Mouse (Mus musculus) liver (tissue): ENCODE results near the gene Grin2b.
"Not testable (repeated sequence)": the region's sequence is repeated elsewhere in the genome, so short reads cannot be mapped to it uniquely, and the experiment has no call there.

Experiments used
- DNase-seq: peaks from one replicate; pipeline ENCODE4 v3.0.0-alpha.2; 2020; ENCODE audit warnings: mixed read lengths

Grin2b gene

DNA sequence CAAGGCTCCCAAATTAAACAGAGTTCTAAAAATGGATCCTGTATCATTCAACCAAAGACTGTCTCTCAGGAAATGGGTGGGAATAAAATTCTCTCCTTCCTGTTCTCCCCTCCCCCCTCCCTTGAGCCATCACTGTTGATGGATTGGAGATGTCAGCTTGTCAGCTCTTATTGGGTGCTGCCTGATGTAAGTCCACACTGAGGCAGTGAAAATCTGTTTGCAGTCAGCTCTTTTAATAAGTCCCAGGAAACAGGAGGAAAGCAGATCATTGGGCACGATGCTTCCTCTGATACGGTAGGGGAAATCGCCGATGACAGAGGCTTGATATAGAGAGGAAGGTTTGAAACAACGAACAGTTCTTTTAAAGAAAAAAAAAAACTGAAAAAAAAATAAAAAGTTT is 290.7 kb downstream of the Grin2b start:
- DNase-seq: no peak

DNA sequence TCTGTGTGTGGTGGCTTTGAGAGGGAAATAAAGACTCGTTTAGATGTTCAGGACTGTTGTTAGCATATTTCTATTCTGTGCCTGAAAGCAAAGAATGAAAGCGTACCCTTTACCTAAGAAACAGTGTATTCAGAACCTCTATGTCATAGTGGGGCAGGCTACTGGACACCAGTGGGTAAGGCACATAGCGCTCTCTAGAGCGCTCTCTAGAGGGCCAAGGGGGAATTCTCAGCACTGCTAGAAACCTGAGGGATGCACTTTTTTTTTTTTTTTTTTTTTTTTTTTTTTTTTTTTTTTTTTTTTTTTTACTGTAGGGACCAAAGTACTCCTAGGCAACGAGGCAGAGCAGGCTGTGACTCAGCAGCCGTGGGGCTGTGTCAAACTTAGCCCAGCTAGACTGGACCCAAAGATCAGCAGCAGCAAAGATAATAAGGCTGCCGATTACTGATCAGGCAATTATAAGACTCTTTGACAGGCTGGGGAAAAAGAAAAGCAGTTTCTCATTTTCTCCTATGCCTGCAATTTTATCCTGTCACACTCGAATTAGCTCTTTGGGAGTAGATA is 297.1 kb downstream of the Grin2b start:
- DNase-seq: no peak

DNA sequence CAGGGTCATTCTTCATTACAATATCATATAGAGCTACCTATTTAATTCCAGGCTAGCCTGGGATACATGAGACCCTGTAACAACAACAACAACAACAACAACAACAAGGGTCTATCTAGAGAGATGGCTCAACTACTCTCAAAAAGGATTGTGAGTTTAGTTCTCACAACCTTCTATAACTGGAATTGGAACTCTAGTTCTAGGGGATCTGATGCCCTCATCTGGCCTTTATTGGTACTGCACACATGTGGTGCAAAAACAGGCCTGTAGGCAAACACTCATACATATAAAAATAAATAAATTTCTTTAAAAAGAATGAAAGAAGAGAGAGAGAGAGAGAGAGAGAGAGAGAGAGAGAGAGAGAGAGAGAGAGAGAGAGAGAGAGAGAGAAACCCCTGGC is 298.7 kb downstream of the Grin2b start:
- DNase-seq: no peak

DNA sequence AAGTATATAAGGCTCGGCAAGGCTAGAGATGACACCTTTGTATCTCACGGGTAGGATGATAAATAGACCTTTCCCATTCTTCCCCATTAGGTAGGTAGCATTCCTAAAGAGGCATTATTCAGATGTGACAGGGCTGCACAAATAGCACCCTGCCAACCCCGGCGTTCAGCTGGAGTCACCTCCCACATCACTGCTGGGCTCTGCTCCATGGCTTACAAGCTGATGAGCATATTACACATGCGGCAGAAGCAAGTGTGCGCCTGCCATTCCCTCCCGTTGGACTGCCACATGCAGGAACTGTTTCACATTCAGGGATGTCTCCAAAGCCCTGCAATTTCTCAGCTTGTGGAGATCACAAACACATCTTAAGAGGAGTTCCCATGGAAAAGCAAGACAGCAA is 307.5 kb downstream of the Grin2b start:
- no peak for DNase-seq

DNA sequence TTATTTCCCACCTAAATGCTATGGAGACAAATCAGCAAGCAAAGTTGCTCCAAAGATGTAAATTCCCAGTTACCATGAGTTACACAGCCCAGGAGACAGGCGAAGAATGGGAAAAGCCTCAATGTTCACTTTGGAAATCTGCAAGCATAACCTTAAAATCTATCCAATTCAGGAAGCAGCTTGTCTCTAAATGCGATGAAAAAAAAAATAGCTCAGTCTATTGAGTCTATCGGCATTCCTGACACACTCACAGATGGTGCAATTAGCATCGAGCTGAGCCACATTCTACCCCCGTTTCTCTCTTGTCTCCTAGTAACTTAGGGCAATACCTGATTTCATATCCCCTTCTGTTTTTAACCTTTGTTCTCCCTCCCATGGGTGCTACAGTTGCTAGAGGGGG is 309.3 kb downstream of the Grin2b start:
- no peak for DNase-seq

DNA sequence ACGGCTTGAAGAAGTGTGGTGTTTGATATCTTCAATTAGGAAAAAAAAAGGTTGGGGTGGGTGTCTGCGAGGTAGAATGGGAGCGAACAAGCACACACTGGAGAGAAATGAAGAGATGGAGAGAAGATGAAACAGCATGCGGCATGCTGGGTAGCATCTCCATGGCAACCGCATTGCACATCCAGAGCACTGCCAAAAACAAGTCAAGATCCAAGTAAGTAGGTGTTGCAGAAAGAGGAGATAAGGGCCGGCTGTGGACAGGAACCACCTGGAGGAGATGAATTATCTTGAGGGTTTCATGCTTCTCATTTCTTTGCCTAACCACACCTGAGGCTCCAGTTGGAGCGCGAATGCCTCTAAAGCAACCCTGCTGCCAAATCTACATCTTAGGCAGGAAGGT is 313.8 kb downstream of the Grin2b start:
- DNase-seq: no peak

DNA sequence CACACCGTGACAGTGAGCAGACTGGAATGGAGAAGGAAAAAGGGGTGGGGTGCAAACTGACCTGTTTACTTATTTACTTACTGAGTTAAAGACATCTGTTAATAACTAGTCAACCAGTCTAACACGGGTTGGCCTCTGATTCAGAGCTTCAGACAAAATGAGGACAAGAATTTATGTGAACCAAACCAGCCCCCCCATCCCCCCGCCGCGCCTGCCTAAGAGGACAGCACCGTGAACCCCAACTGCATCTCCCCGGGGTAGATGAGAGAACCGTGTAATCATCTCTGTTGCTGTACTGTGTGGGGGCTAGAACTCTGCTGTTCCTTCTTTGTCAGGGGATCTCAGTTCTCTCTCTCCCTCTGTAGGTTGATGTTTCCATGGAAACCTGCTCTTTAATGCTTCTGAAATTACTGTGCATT is 319.1 kb downstream of the Grin2b start:
- no peak for DNase-seq

DNA sequence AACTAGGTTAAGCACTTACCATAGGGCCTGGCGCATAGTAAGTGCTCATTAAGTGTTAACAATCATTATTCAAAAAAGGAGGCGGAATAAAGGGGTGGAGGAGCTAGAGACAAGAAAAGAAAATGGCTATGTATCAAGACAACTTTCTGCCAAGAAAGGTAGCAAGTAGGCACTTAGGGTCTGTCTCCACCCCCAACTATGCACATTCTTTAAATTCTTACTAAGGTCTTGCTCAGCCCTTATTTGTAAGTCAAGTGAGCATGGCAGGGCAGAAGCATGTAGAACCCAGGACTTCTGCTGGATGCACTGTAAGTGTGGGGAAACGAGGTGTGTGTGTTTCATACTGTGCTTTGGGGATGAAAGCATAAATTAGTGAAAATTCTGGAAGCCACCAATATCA is 329.6 kb downstream of the Grin2b start:
- no peak for DNase-seq

DNA sequence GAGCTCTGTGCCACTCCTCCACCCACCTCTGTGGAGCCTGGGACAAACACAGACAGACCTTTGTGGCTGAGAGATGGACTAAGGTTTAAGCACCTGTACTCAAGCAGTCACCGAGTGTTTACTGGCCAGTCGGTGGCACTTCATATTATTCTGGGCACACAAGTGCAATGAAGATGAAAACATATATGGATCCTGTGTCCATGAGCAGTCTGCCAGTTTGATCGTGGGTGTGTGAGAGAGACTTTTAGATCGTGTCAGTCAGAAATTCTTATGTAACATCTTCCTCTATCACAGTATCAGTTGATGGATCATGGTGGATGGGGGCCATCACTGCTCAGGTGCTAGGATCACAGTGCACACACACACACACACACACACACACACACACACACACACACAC is 337.0 kb downstream of the Grin2b start:
- DNase-seq: no peak

DNA sequence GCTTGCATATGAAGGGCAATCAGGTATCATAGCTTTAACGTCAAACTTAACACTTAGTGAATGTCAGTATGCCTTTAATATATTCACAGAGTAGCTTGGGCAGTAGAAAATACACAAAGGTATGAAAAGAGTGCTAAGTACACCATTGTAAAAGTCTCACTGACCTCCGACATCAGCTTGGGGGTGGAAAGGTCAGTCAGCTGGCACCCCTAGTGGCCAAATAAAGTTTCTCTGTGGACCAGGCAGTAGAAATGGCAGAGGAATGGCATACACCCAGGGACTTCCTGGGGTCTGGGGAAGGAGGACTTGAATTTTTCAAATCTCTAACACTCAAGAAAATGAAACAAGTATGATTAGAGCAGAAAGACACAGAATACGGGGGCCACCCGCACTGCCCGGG is 339.8 kb downstream of the Grin2b start:
- DNase-seq: no peak

DNA sequence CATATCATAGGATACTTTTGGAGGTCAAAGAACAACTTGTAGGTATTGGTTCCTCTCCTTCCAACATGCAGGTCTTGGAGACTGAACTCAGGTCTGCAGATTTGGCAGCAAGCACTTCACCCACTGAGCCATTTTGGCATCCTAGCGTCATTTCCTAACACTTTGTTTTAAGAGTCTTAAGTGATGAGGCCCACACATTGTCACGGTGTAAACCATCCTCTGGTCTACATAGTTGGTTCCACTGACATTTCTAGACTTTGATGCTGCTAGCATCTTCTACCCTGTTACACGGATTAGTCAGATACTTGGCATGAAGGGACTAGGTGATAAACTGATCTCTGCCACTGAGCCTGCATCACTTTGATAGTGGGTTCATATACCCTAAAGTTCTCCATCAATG is 341.3 kb downstream of the Grin2b start:
- DNase-seq: no peak

DNA sequence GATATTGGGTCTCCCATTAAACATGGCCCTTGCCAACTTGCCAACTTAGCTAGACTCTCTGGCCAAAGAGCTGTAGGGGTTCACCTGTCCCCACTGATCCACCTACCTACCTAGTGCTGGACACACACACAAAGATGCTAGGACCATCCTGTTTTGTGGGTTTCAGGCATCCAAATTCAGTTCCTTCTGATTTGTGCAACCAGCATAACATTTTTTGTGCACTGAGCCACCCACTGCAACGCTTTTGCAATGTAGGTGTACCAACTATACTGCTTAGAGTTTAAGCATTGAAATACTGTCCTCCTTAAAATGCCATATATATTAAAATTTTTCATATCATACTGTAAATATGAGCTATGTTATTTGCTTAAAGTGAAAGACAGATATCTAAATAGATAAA is 342.3 kb downstream of the Grin2b start:
- DNase-seq: no peak

DNA sequence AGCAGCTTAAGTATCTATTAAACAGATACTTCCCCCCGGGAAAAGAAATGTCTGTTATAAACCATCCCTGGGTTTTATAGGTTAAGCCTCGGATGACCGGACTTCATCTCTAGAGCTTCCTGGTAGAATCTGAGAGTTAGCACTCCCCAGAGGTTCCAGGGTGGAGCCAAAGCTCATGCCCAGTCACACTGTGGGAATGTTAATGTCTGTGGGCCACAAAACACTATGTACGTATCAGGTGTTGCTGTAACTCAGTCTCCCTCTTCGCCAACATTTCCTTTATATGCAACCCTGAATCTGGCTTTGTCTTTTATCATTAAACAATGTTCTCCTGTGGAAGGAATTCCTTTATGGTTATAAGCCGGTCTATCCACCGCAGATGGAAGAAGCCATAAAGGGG is 343.9 kb downstream of the Grin2b start:
- DNase-seq: no peak

DNA sequence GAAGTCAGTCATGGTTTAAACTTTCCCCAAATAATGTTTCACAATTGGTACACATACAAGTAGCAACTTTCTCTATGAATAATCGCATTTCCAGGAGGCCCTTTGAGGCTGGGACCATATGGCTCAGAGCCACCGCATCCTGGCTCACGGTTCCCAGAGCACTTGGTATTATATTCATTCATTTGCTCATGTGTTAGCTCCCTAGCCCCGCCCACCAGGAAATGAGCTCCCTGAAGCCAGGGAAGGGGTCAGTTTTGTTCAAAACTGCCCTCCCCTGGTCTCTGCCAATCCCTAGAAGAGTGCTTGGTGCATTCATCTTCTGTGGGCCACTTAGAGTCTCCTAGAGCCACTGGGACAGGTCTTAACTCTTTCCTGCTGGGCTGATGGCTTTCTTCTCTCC is 344.3 kb downstream of the Grin2b start:
- no peak for DNase-seq

DNA sequence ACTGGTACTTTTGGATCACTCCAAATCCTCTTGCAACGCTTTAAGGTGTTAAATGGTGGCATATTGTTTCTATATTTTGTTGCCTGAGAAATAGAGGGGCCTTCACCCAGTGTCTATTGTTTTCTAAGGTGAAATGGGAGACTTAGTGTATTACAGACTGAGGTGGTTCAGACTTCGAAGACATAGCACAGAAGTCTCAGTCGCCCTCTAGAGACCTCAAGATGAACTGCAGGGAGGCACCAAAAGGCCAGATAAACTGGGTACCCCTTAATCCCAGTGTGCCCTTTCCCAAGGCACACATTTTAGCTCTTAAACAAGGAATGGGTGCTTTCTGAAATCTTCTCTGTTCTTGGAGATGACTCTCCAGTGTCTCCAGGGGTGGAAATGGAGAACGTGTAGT is 345.4 kb downstream of the Grin2b start:
- peak; percentile 7 for DNase-seq

DNA sequence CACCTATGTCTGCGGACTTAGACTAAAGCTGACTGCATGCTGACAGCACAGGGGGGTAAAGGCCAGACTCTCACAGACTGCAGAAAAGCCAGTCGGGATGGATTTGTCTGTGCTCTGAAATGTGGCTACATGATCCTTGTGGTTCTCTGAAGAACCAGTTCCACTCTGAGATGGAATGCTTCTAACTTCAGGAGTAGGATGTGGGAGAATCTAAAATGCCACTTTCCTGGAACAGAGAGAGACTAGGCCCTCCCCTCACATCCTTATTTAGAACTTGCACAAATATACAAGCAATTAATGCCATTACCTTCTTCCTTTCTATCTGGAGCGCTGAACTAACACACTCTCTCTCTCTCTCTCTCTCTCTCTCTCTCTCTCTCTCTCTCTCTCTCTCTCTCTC is 346.0 kb downstream of the Grin2b start:
- no peak for DNase-seq

DNA sequence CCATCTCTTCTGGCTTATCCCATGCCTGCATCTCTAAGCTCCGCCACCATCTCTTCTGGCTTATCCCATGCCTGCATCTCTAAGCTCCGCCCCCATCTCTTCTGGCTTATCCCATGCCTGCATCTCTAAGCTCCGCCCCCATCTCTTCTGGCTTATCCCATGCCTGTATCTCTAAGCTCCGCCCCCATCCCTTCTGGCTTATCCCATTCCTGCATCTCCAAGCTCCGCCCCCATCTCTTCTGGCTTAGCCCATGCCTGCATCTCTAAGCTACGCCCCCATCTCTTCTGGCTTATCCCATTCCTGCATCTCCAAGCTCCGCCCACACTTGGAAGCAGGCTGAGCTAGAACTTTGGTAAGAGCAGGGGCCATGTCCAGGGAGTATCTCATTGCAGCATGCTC is 346.5 kb downstream of the Grin2b start:
- DNase-seq: not testable (repeated sequence)

DNA sequence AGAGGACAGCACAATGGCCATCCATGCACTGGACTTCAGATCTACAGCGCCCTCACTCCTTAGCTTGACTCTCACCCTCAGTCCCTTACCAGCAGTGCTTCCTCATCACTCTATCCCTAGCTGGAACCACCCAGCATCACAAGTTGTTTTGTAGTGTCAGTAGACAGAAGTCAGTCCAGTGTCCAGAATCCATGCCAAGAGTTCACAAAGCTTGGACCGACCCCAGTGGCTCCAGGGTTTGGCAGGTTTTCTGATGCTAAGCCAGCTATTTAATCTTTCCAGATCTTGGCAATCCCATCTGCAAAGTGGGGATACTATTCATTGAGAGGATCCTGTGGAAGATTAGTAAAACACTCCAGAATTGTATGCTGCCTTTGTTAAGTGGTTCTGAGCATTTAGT is 355.9 kb downstream of the Grin2b start:
- DNase-seq: no peak

DNA sequence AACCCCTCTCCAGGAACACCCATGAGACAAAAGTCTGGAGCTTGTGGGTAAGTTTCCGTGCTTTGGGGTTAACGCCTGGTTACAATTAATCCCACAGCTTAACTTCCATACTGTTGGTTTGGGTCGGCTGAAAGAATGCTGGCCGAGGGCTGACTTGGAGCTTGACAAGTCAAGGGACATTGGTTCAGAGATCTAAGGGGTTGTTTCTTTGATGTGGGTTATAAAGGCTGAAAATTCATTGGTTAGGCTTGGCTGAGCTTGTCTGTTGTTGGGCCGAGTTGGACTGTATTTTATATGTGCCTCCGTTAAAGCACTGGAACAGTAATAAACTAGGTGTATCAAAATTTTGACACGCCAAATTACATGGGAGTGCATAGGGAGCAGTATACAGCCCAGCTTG is 359.6 kb downstream of the Grin2b start:
- no peak for DNase-seq

DNA sequence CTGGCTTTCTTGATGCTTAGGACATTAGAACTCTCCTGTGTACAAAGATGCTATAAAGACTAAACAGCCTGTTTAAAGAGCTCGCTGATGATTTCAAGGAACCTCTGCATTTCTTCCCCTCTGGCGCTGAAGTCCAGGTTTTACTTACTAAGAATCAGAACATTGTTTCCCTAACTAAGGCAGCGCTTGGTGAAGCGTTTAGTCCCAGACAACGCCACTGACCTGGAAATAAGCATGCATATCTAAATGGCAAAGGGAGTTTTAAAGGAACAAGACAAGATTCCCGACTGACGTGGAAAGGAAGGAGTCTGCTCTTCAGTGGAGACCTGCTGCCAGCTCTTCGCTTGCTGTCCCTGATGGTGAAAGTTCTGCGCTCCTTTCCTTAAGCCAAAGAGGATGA is 367.9 kb downstream of the Grin2b start:
- no peak for DNase-seq

DNA sequence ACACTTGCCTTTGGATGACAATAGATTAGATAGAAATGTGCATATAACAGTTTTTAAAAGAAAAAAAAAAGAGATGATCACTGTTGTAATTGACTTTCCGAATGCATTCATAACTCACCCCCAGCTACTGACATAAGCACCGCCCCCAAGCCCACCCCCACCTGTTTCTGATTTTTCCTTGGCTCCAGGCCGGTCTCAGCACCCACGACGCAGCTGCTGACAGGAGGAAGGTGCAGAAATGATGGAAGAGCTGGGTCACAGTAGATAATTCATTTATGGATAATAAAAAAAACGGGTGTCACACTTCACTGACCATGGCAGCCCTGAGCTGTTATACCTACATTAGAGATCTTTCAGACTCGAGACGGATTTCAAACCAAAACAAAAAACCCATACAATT is 373.4 kb downstream of the Grin2b start:
- no peak for DNase-seq

DNA sequence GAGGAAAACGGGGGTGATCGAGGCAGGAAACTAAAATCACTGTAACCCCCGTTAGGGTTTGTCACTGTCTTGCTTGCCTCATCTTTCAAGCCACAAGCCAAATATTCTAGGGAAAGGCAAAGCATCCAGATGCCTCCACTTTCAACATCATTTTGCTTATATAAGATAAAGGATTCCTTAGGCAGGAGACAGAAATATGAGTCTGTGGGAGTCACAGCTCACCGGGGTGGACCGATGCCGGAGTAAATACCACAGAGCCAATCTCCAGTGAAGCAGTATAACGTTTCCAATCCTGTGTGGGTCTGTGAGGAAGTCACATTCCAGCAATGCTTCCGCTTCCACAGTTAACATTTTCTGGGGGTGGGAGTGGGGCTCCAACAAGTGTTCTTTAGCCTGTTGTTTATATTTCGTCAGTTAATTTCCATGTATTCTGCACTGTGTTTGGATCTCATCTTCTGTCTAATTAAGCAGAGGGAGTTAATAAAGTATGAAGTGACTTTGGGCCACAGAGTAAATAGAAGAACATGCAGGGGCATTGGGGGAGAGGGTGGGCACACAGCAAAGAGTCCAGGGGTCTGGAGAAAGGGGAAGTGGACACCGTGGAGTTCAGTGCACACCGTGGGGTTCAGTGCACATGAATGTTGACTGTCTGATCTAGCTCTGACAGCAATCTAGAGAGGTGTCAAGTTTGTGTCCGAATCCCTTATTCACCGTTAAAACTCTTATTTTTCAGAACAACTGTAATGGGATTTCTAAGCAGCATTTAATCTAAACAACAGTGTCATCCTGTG is 374.9 kb downstream of the Grin2b start:
- DNase-seq: no peak

DNA sequence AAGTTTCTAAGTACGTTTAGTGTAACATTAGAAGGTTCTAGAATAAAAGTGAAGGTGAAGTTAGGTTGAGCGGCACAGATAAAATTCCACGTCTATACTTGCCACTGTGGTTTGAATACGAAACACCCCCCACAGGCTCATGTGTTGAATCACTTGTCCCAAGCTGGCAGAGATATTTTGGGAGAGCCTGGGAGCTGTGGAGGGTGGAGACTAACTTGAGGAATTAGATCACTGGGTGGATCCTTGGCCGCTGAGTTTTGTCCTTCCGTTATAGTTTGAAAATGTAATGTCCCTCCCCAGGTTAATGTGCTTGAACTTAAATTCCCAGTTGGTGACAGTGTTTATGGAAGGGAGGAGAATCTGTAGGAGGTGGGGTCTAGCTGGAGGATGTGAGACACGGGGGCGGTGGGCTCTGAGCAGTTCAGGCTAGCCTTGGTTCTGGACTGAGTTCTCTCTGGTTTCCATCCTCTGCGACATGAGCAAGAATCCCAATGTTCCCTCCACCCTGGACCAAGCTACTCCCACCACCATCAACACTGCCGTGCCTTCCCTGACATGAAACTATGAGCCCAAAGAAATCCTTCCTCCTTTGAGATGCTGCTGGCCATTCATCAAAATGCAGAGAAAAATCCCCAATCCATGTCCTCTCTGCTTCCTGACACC is 375.8 kb downstream of the Grin2b start:
- DNase-seq: no peak

DNA sequence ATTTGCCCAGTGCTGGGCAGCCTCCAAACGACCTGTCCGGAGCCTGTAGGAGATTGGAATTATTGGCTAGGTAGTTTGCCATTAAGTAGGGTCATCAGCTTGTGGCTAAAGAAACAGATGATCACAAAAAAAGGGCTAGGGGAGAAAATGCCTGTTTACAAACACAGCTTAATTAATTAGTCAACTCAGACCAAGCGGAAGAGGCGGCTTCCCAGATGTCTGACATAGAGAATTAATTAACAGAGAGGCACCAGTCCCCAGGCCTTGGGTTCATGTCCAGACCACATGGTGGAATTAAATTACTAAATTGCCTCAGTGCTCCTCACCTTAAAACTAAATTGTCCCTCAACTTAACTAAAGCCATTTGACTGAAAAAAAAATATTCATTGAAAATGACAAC is 376.4 kb downstream of the Grin2b start:
- DNase-seq: no peak

DNA sequence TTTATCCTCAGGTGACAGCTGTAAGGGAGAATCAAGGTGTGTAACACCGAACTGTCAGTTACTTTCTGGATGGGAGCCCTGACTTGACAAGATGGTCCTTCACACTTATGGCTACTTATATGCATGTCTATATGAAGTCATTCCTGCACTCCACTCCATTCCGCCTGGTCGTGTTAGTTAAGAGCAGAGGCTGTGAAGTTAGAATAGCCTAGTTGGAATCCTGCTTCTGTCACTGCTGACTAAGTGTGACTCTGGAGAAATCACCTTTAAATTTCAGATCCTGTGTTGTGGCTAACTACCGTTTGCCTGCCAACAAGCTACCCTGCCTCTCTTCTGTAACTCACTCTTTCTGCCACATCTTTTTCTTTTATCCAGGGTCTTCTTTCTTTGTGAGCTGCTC is 381.9 kb downstream of the Grin2b start:
- DNase-seq: no peak
